Mouse (Mus musculus): ENCODE data around the gene Fosb. TPM values are rescaled to one million over a fixed set of nuclear protein-coding genes. Genes with fewer than 3 reads are reported as not detected.

Fosb gene
- polyA plus RNA-seq, 1 experiment from 2014 or later, result 0.20 TPM

DNA sequence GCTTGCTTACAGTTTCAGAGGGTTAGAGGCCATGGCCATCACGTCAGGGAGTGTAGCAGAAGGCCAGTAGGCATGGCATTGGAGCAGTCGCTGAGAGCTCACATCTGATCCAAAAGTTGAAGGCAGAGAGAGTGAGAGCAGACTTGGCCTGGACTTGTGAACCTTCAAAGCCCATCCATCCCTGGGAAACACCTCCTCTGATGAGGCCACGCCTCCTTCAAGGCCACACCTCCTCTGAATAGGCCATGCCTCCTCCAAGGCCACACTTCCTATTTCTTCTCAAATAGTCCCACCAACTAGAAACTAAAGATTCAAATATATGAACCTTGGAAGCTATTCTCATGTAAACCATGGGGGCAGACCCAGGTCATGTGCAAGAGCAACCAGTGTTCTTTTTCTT is 25.7 kb upstream of the Fosb start:
- WGBS, result 31% methylated on average over 3 of the region's 3 CpGs
- Histone ChIP-seq H3K9ac (ENCODE audit: low read length) (no peak overlapping the region), H3K9me3 (ENCODE audit: control insufficient read depth, low read length) (no peaks in the 10 kb centered on the region), H3K27ac (ENCODE audit: low read length) (no peak overlapping the region), H3K4me3 (ENCODE audit: low read length) (no peak overlapping the region), H3K4me2 (ENCODE audit: low read depth, low read length) (no peak overlapping the region), H3K36me3 (ENCODE audit: control insufficient read depth, insufficient read depth, low read length) (no peaks in the 10 kb centered on the region), H3K27me3 (ENCODE audit: control insufficient read depth, insufficient read depth, low read depth, low read length) (no peaks in the 10 kb centered on the region), H3K4me1 (replicated peaks; ENCODE audit: control insufficient read depth, insufficient read depth, low read length) (peaks cover 3% of the 10 kb centered on the region)
- no peak for ATAC-seq (ENCODE audit: low read depth)

DNA sequence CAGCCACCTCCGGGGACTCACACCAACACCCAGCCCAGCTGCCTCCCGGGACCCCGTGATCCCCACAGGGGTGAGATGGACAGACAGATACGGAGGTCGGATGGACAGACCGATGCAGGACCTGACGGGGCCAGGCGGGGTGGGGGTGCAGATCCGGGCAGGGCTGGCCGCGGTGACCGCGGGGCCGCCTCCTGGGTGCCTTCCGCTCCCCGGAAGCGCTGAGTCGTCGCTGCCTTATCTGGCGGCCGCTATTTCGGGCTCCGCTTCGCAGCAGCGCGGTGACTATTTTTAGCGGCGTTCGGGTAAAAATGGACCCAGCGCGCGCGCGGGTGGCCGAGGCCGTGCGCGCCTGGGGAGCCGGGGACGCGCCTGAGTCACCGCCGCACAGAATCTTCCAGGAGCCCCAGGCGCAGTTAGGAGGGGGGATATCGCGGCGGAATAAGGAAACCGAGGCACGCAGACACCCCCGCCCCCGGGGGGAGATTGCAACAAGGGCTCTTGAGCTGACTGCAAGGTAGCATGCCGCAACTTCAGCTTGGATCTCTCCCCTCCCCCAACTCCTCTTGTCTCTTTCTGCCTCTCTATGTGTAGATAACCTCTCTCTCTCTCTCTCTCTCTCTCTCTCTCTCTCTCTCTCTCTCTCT is 23.0 kb upstream of the Fosb start:
- H3K4me1 ChIP-seq (replicated peaks; ENCODE audit: control insufficient read depth, insufficient read depth, low read length), result no peaks in the 10 kb centered on the region; the same call in 1 of the 2 replicates
- WGBS, result under 1% methylated on average over 52 of the region's 52 CpGs

DNA sequence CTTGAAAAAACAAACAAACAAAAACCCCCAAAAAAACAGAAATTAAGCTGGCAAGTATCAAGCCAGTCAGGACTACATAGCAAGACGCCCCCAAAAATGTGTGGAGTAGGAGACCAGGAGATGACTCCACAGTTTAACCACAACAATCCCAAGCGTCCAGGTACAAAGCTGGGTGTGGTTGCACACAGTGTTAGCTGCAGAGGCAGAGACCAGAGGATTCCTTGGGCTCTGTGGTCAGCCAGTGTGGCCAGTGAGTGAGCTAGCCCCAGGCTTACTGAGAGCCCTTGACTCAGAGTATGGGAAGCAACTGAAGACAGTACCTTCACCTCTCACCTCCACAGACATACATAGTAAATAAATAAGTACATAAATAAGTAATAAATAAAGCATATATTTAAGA is 22.1 kb upstream of the Fosb start:
- H3K27me3 ChIP-seq (ENCODE audit: control insufficient read depth, insufficient read depth, low read depth, low read length), result no peaks in the 10 kb centered on the region
- no peak overlapping the region for H3K4me3 ChIP-seq (ENCODE audit: low read length)
- peaks cover 5% of the 10 kb centered on the region for H3K4me1 ChIP-seq (replicated peaks; ENCODE audit: control insufficient read depth, insufficient read depth, low read length)
- H3K9ac ChIP-seq (ENCODE audit: low read length), result no peak overlapping the region
- H3K4me2 ChIP-seq (ENCODE audit: low read depth, low read length), result no peak overlapping the region
- 57% methylated on average over 2 of the region's 2 CpGs for WGBS
- H3K36me3 ChIP-seq (ENCODE audit: control insufficient read depth, insufficient read depth, low read length), result no peaks in the 10 kb centered on the region
- H3K9me3 ChIP-seq (ENCODE audit: control insufficient read depth, low read length), result no peaks in the 10 kb centered on the region
- H3K27ac ChIP-seq (ENCODE audit: low read length), result no peak overlapping the region
- ATAC-seq (ENCODE audit: low read depth), result no peak

More for the DNA sequence above, 23.0 kb upstream of the Fosb start:
- H3K27me3 ChIP-seq (ENCODE audit: control insufficient read depth, insufficient read depth, low read depth, low read length), result no peaks in the 10 kb centered on the region
- H3K27ac ChIP-seq (ENCODE audit: low read length), result peak overlapping the region; percentile 51; the same call in 1 of the 2 replicates
- ATAC-seq (ENCODE audit: low read depth), result peak; percentile 77
- peak overlapping the region; percentile 65 for H3K4me3 ChIP-seq (ENCODE audit: low read length)
- H3K9ac ChIP-seq (ENCODE audit: low read length), result peak overlapping the region; percentile 75
- H3K4me2 ChIP-seq (ENCODE audit: low read depth, low read length), result peak overlapping the region; percentile 83
- H3K36me3 ChIP-seq (ENCODE audit: control insufficient read depth, insufficient read depth, low read length), result no peaks in the 10 kb centered on the region
- H3K9me3 ChIP-seq (ENCODE audit: control insufficient read depth, low read length), result no peaks in the 10 kb centered on the region

DNA sequence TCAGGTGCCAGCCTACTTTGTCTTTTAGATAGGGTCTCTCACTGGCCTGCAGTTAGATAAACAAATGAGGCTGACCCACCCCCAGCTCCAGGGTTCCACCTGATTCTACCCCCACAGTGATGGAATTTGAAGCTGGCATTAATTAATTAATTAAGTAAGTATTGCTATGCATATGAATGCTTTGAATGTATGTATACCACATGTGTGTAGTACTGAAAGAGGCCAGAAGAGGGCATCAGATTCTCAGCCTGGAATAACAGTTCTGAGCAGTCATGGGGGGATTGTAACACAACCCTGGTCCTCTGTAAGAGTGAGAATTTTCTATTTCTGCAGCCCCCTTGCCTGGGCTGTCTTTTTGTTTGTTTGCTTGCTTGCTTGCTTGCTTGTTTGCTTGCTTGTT is 18.6 kb upstream of the Fosb start:
- ATAC-seq (ENCODE audit: low read depth), result no peak
- Histone ChIP-seq H3K9me3 (ENCODE audit: control insufficient read depth, low read length) (no peaks in the 10 kb centered on the region), H3K4me1 (replicated peaks; ENCODE audit: control insufficient read depth, insufficient read depth, low read length) (peaks cover 14% of the 10 kb centered on the region), H3K36me3 (ENCODE audit: control insufficient read depth, insufficient read depth, low read length) (no peaks in the 10 kb centered on the region), H3K27ac (ENCODE audit: low read length) (no peak overlapping the region), H3K4me3 (ENCODE audit: low read length) (no peak overlapping the region), H3K4me2 (ENCODE audit: low read depth, low read length) (no peak overlapping the region), H3K27me3 (ENCODE audit: control insufficient read depth, insufficient read depth, low read depth, low read length) (no peaks in the 10 kb centered on the region), H3K9ac (ENCODE audit: low read length) (no peak overlapping the region)

DNA sequence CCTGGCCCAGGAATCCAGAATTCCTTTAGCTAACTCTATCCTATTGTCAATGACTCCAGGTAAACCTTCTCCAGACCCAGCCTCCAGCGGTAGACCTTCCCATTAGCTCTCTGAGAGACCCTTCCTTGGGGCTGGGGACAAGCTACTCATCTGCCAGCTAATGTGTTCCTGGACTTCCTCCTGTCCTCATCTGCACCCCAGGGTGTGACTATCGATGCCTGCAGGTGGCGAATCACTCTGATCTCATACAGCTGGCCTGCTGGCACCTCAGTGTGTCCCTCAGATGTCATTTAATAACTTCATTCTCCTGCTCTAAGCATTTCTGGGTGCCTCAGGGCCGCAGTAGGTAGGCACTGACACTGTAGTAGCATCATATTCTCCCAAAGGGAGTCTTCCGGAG is 17.9 kb upstream of the Fosb start:
- H3K9ac ChIP-seq (ENCODE audit: low read length), result peak overlapping the region; percentile 59
- H3K9me3 ChIP-seq (ENCODE audit: control insufficient read depth, low read length), result no peaks in the 10 kb centered on the region
- H3K27me3 ChIP-seq (ENCODE audit: control insufficient read depth, insufficient read depth, low read depth, low read length), result no peaks in the 10 kb centered on the region
- peaks cover 14% of the 10 kb centered on the region for H3K4me1 ChIP-seq (replicated peaks; ENCODE audit: control insufficient read depth, insufficient read depth, low read length)
- H3K27ac ChIP-seq (ENCODE audit: low read length), result peak overlapping the region; percentile 88
- WGBS, result 74% methylated on average over 5 of the region's 5 CpGs
- peak overlapping the region; percentile 84 for H3K4me2 ChIP-seq (ENCODE audit: low read depth, low read length)
- ATAC-seq (ENCODE audit: low read depth), result no peak
- H3K36me3 ChIP-seq (ENCODE audit: control insufficient read depth, insufficient read depth, low read length), result no peaks in the 10 kb centered on the region
- no peak overlapping the region for H3K4me3 ChIP-seq (ENCODE audit: low read length)

DNA sequence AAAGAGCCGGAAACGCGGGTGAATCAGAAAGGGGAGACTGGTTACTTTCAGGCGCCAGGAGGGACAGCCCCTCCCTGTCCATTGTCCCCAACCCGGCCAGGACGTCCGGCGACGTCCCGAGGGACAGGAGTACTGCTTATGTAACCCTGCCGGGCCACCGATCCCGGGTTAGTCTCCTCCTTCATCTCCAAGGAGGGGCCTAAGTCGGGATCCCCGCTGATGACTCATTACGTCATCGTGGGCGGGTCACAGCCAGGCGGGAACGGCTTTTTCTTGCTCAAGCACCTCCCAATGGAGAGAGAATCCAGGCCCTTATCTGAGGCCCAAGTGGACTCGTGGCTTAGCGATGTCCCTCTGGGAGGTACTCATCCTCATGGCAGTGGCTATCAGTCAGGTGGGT is 17.3 kb upstream of the Fosb start:
- WGBS, result 0% methylated on average over 22 of the region's 22 CpGs
- peak; percentile 84 for ATAC-seq (ENCODE audit: low read depth)
- Histone ChIP-seq H3K9ac (ENCODE audit: low read length) (peak overlapping the region; percentile 59), H3K4me3 (ENCODE audit: low read length) (peak overlapping the region; percentile 38), H3K9me3 (ENCODE audit: control insufficient read depth, low read length) (no peaks in the 10 kb centered on the region), H3K4me1 (replicated peaks; ENCODE audit: control insufficient read depth, insufficient read depth, low read length) (peaks cover 14% of the 10 kb centered on the region), H3K4me2 (ENCODE audit: low read depth, low read length) (peak overlapping the region; percentile 84), H3K27me3 (ENCODE audit: control insufficient read depth, insufficient read depth, low read depth, low read length) (no peaks in the 10 kb centered on the region; the same call in 1 of the 2 replicates), H3K36me3 (ENCODE audit: control insufficient read depth, insufficient read depth, low read length) (no peaks in the 10 kb centered on the region), H3K27ac (ENCODE audit: low read length) (peak overlapping the region; percentile 88)

DNA sequence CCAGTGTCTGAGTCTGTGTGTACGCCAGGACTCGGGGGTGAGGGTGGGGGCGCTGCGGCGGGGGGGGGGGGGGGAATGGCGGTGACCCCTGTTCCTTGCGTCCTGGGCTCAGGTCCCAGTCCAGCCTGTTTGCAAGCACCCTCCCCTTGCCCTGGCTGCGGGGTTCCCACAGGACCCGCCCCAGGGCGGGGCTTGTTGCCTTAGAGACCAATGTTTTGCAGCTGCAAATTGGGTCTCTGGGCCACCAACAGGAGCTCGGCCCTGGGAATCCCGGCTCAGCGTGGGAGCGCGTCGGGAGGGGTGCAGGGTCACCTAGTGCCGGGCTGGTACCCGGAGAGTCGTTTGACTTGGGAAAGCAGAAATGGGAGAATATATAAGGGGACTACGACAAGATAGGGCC is 16.5 kb upstream of the Fosb start:
- Histone ChIP-seq H3K36me3 (ENCODE audit: control insufficient read depth, insufficient read depth, low read length) (no peaks in the 10 kb centered on the region), H3K4me2 (ENCODE audit: low read depth, low read length) (peak overlapping the region; percentile 84), H3K4me3 (ENCODE audit: low read length) (peak overlapping the region; percentile 38), H3K9me3 (ENCODE audit: control insufficient read depth, low read length) (no peaks in the 10 kb centered on the region), H3K27me3 (ENCODE audit: control insufficient read depth, insufficient read depth, low read depth, low read length) (no peaks in the 10 kb centered on the region; the same call in 1 of the 2 replicates), H3K9ac (ENCODE audit: low read length) (peak overlapping the region; percentile 59), H3K27ac (ENCODE audit: low read length) (peak overlapping the region; percentile 88), H3K4me1 (replicated peaks; ENCODE audit: control insufficient read depth, insufficient read depth, low read length) (peaks cover 14% of the 10 kb centered on the region)
- peak; percentile 84 for ATAC-seq (ENCODE audit: low read depth)
- WGBS, result under 1% methylated on average over 20 of the region's 20 CpGs

DNA sequence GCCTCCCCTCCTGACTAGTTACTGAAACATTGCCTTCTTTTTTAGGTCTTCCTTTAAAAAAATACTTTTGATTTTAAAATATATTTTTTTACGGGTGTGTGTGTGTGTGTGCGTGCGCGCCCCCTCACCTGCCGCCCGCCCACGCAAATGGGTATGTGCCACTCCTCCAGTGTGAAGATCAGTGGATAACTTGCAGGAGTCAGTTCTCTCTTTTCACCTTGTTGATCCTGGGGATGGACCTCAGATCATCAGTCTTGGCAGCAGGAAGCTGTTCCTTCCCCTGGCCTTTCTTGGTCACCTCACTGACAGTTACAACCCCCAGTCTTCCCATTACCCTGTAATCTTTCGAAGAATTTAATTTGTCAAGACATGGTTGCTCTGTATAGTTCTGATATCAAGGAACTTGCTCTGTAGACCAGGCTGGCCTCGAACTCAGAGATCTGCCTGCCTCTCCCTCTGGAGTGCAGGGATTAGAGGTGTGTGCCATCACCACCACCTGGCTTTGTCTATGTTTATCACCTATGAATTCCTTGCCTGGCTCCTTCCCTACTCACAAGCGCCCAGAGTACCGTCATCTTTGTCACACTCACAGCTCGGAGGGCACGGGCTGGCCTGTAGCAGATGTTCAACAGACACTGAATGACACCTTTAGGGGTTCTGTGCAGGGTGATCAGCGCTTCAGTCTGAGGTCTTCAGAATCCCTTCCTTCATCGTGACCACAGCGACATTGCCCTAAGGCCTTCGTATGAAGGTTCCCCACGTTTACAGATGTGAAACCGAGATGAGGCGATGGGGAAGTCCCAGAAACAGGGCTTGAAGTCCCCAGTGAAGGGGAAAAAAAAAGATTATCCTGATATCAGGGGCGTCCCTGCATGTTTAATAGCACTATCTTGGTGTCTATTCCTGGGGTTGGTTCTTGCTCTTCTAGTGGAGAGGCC is 15.7 kb upstream of the Fosb start:
- no peak overlapping the region for H3K27ac ChIP-seq (ENCODE audit: low read length)
- WGBS, result 65% methylated on average over 21 of the region's 21 CpGs
- no peak for ATAC-seq (ENCODE audit: low read depth)

DNA sequence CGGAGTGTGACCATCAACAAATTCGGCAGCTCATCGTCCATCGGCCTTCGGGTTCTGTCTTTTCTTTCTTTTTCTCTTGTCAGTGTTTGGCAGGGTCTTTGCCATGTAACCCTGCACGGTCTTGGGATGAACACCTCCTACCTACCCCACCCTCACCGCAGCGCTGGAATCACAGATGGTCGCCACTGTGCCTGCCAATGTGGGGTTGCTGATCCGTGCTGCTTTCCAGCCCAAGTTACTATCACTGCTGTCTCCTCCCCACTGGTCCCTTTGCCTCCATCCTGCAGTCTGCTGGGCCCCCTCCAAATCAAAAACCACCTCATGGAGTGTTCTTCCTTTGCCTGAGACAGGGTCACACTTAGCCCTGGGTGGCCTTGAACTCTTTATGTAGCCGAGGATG is 14.4 kb upstream of the Fosb start:
- Histone ChIP-seq H3K9ac (ENCODE audit: low read length) (no peak overlapping the region), H3K4me1 (replicated peaks; ENCODE audit: control insufficient read depth, insufficient read depth, low read length) (peaks cover 23% of the 10 kb centered on the region), H3K36me3 (ENCODE audit: control insufficient read depth, insufficient read depth, low read length) (no peaks in the 10 kb centered on the region), H3K4me3 (ENCODE audit: low read length) (no peak overlapping the region), H3K9me3 (ENCODE audit: control insufficient read depth, low read length) (no peaks in the 10 kb centered on the region), H3K4me2 (ENCODE audit: low read depth, low read length) (no peak overlapping the region), H3K27ac (ENCODE audit: low read length) (no peak overlapping the region), H3K27me3 (ENCODE audit: control insufficient read depth, insufficient read depth, low read depth, low read length) (no peaks in the 10 kb centered on the region; the same call in 1 of the 2 replicates)
- 87% methylated on average over 11 of the region's 11 CpGs for WGBS
- no peak for ATAC-seq (ENCODE audit: low read depth)

More for the DNA sequence above, 15.7 kb upstream of the Fosb start:
- Histone ChIP-seq H3K9ac (ENCODE audit: low read length) (no peak overlapping the region; the same call in 1 of the 2 replicates), H3K9me3 (ENCODE audit: control insufficient read depth, low read length) (no peaks in the 10 kb centered on the region), H3K4me3 (ENCODE audit: low read length) (no peak overlapping the region; the same call in 1 of the 2 replicates), H3K27me3 (ENCODE audit: control insufficient read depth, insufficient read depth, low read depth, low read length) (no peaks in the 10 kb centered on the region; the same call in 1 of the 2 replicates), H3K36me3 (ENCODE audit: control insufficient read depth, insufficient read depth, low read length) (no peaks in the 10 kb centered on the region), H3K4me2 (ENCODE audit: low read depth, low read length) (no peak overlapping the region), H3K4me1 (replicated peaks; ENCODE audit: control insufficient read depth, insufficient read depth, low read length) (peaks cover 15% of the 10 kb centered on the region)

All from lung, embryonic 16.5 days (tissue).